In the genomic region with DNA sequence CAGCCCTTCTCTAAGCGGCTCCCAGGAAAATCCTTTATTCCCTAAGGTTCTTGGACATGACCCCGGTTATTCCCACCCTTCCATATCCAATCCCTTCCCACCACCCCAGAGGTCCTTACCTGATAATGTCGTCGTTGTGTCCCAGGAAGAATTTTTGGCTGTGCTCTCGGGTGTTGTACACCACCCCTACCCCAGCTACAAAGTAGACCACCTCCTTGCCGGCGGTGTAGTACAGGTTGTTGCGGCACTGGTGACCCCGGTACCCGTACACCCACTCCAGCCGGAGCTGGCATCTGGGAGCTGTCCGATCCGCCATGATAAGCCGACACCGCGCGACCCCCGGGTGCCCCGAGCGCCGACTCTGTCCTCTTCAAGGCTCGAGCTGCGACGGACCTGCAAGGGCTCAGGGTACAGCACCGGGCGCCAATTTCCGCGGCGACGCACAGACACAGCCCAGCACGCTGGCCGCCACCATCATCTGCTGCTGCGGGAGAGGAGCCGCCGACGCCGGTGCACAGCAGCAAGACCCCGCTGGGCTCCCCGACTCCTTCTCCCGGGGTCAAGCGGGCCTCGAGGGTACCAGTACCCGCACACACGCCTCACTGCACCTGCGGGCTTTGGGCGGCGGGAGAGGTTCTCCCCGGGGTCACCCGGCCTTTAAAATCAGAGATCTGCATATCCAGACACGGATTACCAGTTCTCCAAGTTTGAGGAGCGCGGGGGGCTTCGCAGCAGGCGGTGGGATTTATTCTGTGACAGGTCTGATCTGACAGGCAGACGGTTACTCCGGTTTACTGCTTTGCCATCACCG, we compare ENCODE assay signal across 8 mouse cellular contexts. TPM values are rescaled to one million over a fixed set of nuclear protein-coding genes. Genes with fewer than 3 reads are reported as not detected.
DNase-seq lines count a peak whose midpoint lies in the region; ATAC-seq and TF ChIP-seq lines count a peak whose summit lies in the region.

No protein-coding gene starts in this region.

- 2% methylated on average over 57 of the region's 57 CpGs for WGBS in intestine, embryonic 16.5 days
- WGBS in small intestine, adult 2 months, result 3% methylated on average over 57 of the region's 57 CpGs

- H3K4me1 ChIP-seq in intestine, embryonic 16.5 days (ENCODE audit: control insufficient read depth, insufficient read depth, low read length), result peaks cover 9% of the 10 kb centered on the region
- peaks cover 2% of the 10 kb centered on the region; the same call in 1 of the 2 replicates for H3K4me1 ChIP-seq in small intestine, adult 2 months (ENCODE audit: control insufficient read depth, insufficient read depth, insufficient read length, low read length)

- peak overlapping the region; percentile 88 for H3K4me2 ChIP-seq in intestine, embryonic 16.5 days (ENCODE audit: low read depth, low read length)

- TF ChIP-seq CTCF in small intestine, adult 2 months (IDR thresholded peaks at IDR 0.05; ENCODE audit: extremely low read depth, insufficient read length, insufficient replicate concordance, low read depth, low read length), result no peak

- no peaks in the 10 kb centered on the region for H3K36me3 ChIP-seq in intestine, embryonic 16.5 days (ENCODE audit: control insufficient read depth, insufficient read depth, low read length)
- no peaks in the 10 kb centered on the region for H3K36me3 ChIP-seq in small intestine, adult 2 months (ENCODE audit: control insufficient read depth, insufficient read depth, low read length)

- TF ChIP-seq POLR2A in small intestine, adult 2 months (IDR thresholded peaks at IDR 0.05; ENCODE audit: low read depth, low read length), result no peak

- peak overlapping the region; percentile 63 for H3K4me3 ChIP-seq in intestine, embryonic 16.5 days (ENCODE audit: low read length)
- peak overlapping the region; percentile 52 for H3K4me3 ChIP-seq in small intestine, adult 2 months (ENCODE audit: low read depth, low read length)

- intact Hi-C loops in heart, postnatal 25 days (cut with DNase I), result loop anchor here (10.0 kb wide), 1 partner anchor 630 kb away; no protein-coding TSS in a partner anchor
- intact Hi-C loops in left cerebral cortex, postnatal 4 days (cut with DNase I), result no loop called here

- no peak for ATAC-seq in intestine, embryonic 16.5 days
- ATAC-seq in megakaryocyte progenitor cell, adult 5-6 weeks (replicated peaks; ENCODE audit: poor library complexity), result 0 out of 2 replicates have a peak, but pooled peaks have one; percentile 10

- DNase-seq in heart, adult 11 months, result peak; percentile 92
- no peak for DNase-seq in heart, postnatal 25 days (ENCODE audit: low spot score)
- DNase-seq in embryo, embryonic 10.5 days (ENCODE audit: low spot score), result peak; percentile 44
- peak; percentile 21 to 29 for DNase-seq in gastrocnemius, postnatal 4 days (ENCODE audit: low spot score in 2 of 2)
- peak; percentile 55 for DNase-seq in left cerebral cortex, postnatal 4 days

- peak overlapping the region; percentile 65 for H3K9ac ChIP-seq in intestine, embryonic 16.5 days (ENCODE audit: low read depth, low read length)

- no peak overlapping the region for H3K27ac ChIP-seq in intestine, embryonic 16.5 days (ENCODE audit: low read length)
- H3K27ac ChIP-seq in small intestine, adult 2 months (ENCODE audit: insufficient read depth, low read depth, low read length), result no peak overlapping the region

- peaks cover 6% of the 10 kb centered on the region for H3K27me3 ChIP-seq in intestine, embryonic 16.5 days (replicated peaks; ENCODE audit: control insufficient read depth, insufficient read depth, low read length)
- H3K27me3 ChIP-seq in small intestine, adult 2 months (ENCODE audit: control insufficient read depth, insufficient read depth, low read length), result peaks cover 10% of the 10 kb centered on the region

- no peaks in the 10 kb centered on the region for H3K9me3 ChIP-seq in intestine, embryonic 16.5 days (ENCODE audit: control insufficient read depth, low read length)

RNA-seq across cellular contexts. Expression of a gene that starts 1.4 kb away (rescaled TPM):
- total RNA-seq in heart, postnatal 25 days (2021), result 1 to 10 TPM; 1.8 to 2.5 TPM
- total RNA-seq in gastrocnemius, postnatal 4 days (2021), result 1 to 10 TPM; 3.2 to 3.3 TPM
- polyA plus RNA-seq in intestine, embryonic 16.5 days (2015; fragmentation: Nextera tagmentation; extraction: Ambion mirVana), result 0.40 and 0.48 TPM in 2 replicates
- total RNA-seq in left cerebral cortex, postnatal 4 days (2021), result 10 to 100 TPM; 21.6 to 25.0 TPM
- 0.49 and 0.51 TPM in 2 replicates for total RNA-seq in megakaryocyte progenitor cell, adult 5-6 weeks (2015)
- 0.71 and 1.2 TPM in 2 replicates for total RNA-seq in megakaryocyte progenitor cell, adult 5-6 weeks (2017)
- 0.33 and 0.49 TPM in 2 replicates for polyA plus RNA-seq in small intestine, adult 2 months (2012; rRNA removed)

Comparison
In these comparisons a context has a peak if more than half of its experiments do, and no peak if none do; other contexts are left out.
1. RNA of a gene that starts 1.4 kb away (total RNA-seq): 21.6 to 25.0 TPM in left cerebral cortex, postnatal 4 days; 3.2 to 3.3 TPM in gastrocnemius, postnatal 4 days, 1.8 to 2.5 TPM in heart, postnatal 25 days and 0.49 to 1.2 TPM in megakaryocyte progenitor cell, adult 5-6 weeks; every median in the first group is over 4 times any median in the second.